22 mouse cellular contexts compared by ENCODE assay signal in the genomic region with DNA sequence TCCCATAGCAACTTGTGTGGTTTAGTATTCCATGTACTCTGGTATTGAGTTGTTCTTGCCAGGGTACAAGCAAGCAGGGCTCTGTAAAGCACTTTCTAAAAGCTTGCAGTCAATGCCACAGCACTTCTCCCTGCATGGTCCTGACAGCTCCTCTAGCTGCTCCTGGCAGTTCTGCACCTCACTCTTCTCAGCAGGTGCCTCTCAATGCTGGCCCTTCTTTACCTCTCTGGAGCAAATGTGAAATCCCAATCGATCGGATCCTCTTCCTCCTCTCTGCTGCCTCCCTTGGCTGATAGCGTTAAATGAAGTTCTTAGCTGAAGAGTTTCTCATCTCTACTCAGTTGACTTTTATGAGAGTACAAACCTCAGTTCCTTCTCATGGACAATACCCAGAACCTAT.
DNase-seq lines count a peak whose midpoint lies in the region; ATAC-seq and TF ChIP-seq lines count a peak whose summit lies in the region.
"Had no signal": no experiment of that assay in that cellular context is flagged by ENCODE, and none has a peak within 500 bp of the region (broad histone marks: within the 10 kb centered on the region; RNA-seq: fewer than 3 reads in every experiment).

No protein-coding gene starts in this region.

- no peaks in the 10 kb centered on the region; the same call in 1 of the 2 replicates for H3K27me3 ChIP-seq in forebrain, postnatal 0 days (ENCODE audit: insufficient read depth, low read length)
- H3K27me3 ChIP-seq: heart, embryonic 12.5 days; hindbrain, embryonic 12.5 days; limb, embryonic 12.5 days had no signal

- no peak for TF ChIP-seq POLR2A in cortical plate, adult 2 months (IDR thresholded peaks at IDR 0.05; ENCODE audit: extremely low read depth, insufficient read depth, low read length)

- DNase-seq in left cerebral cortex, adult 2 months (ENCODE audit: extremely low spot score in 1 of 2, low spot score in 2 of 2): no peak
- DNase-seq in left cerebral cortex, adult 18-20 months (ENCODE audit: low spot score in 2 of 2): no peak
- peak; percentile 48 for DNase-seq in Muller cell, postnatal 12 days (ENCODE audit: inconsistent ontology term)
- DNase-seq in forebrain, postnatal 0 days: peak; percentile 67
- DNase-seq in ovary, adult 18-20 months (ENCODE audit: low spot score): no peak
- DNase-seq: adrenal gland, postnatal 10 days; cerebellum, adult 8-10 months; cerebellum, postnatal 36 days; heart, postnatal 10 days; kidney, postnatal 4 days; liver, postnatal 0 days; thymus, adult 18-20 months; thymus, postnatal 36 days had no signal

- WGBS in forebrain, postnatal 0 days: 39% methylated on average over 3 of the region's 3 CpGs

- no peaks in the 10 kb centered on the region for H3K9me3 ChIP-seq in forebrain, postnatal 0 days (ENCODE audit: low read length)
- H3K9me3 ChIP-seq: heart, embryonic 12.5 days; hindbrain, embryonic 12.5 days; limb, embryonic 12.5 days had no signal

- intact Hi-C loops in left cerebral cortex, adult 2 months (cut with DNase I): loop anchor here (10.0 kb wide), 1 partner anchor 590 kb away; no protein-coding TSS in a partner anchor

- no peaks in the 10 kb centered on the region for H3K4me1 ChIP-seq in cortical plate, adult 2 months (ENCODE audit: control insufficient read depth, insufficient read depth, low read length)
- H3K4me1 ChIP-seq in forebrain, postnatal 0 days (ENCODE audit: insufficient read depth): 0 out of 2 replicates have a peak, but pooled peaks cover 9% of the 10 kb centered on the region
- H3K4me1 ChIP-seq: heart, embryonic 12.5 days; limb, embryonic 12.5 days had no signal

- H3K27ac ChIP-seq in left cerebral cortex, adult 2 months: no peak overlapping the region
- no peak overlapping the region for H3K27ac ChIP-seq in cortical plate, adult 2 months (ENCODE audit: insufficient read depth, low read length)
- H3K27ac ChIP-seq in forebrain, postnatal 0 days (ENCODE audit: low read depth, low read length): peak overlapping the region; percentile 76
- H3K27ac ChIP-seq: hindbrain, embryonic 12.5 days; limb, embryonic 12.5 days; macrophage had no signal

- TF ChIP-seq CTCF in left cerebral cortex, adult 2 months (IDR thresholded peaks at IDR 0.05): peak; percentile 23
- 0 out of 2 replicates have a peak, but pooled peaks have one; percentile 3 for TF ChIP-seq CTCF in cortical plate, adult 2 months (IDR thresholded peaks at IDR 0.05; ENCODE audit: extremely low read depth, insufficient read depth, low read length)
- no peak for TF ChIP-seq CTCF in forebrain, postnatal 0 days (IDR thresholded peaks at IDR 0.05; ENCODE audit: low read depth)

- peak overlapping the region; percentile 39 for H3K4me2 ChIP-seq in forebrain, postnatal 0 days (ENCODE audit: low read depth)
- H3K4me2 ChIP-seq: heart, embryonic 12.5 days; hindbrain, embryonic 12.5 days; limb, embryonic 12.5 days; liver, embryonic 11.5 days had no signal

- no peak overlapping the region for H3K4me3 ChIP-seq in left cerebral cortex, adult 2 months
- H3K4me3 ChIP-seq in cortical plate, adult 2 months (ENCODE audit: insufficient read depth, low read length): no peak overlapping the region
- peak overlapping the region; percentile 8 for H3K4me3 ChIP-seq in forebrain, postnatal 0 days (ENCODE audit: low read depth, low read length)
- H3K4me3 ChIP-seq: heart, embryonic 12.5 days; hindbrain, embryonic 12.5 days; limb, embryonic 12.5 days had no signal

- no peaks in the 10 kb centered on the region for H3K36me3 ChIP-seq in forebrain, postnatal 0 days (ENCODE audit: insufficient read depth)
- H3K36me3 ChIP-seq: heart, embryonic 12.5 days; hindbrain, embryonic 12.5 days; limb, embryonic 12.5 days had no signal

- ATAC-seq in forebrain, postnatal 0 days: peak; percentile 50
- ATAC-seq in granulocyte monocyte progenitor cell, adult 5-6 weeks (replicated peaks; ENCODE audit: poor library complexity, severe bottlenecking): no peak
- ATAC-seq: intestine, postnatal 0 days; liver, postnatal 0 days; lung, postnatal 0 days had no signal

- peak overlapping the region; percentile 47 for H3K9ac ChIP-seq in forebrain, postnatal 0 days
- H3K9ac ChIP-seq: heart, embryonic 12.5 days; hindbrain, embryonic 12.5 days; limb, embryonic 12.5 days; liver, postnatal 0 days had no signal

Comparison
In these comparisons a context has a peak if more than half of its experiments do, and no peak if none do; other contexts are left out.
1. DNase-seq: peak in Muller cell, postnatal 12 days (single experiment) and forebrain, postnatal 0 days (single experiment); none in left cerebral cortex, adult 2 months (0 of 2), left cerebral cortex, adult 18-20 months (0 of 2) and ovary, adult 18-20 months (single experiment).